In genomic region chr7:135713326-135713725, GRCm38 (mm10) we compare ENCODE assay signal across 9 mouse cellular contexts. TPM values are rescaled to one million over a fixed set of nuclear protein-coding genes. Genes with fewer than 3 reads are reported as not detected.
DNase-seq lines count a peak whose midpoint lies in the region; ATAC-seq and TF ChIP-seq lines count a peak whose summit lies in the region.
"Had no signal": no experiment of that assay in that cellular context is flagged by ENCODE, and none has a peak within 500 bp of the region (broad histone marks: within the 10 kb centered on the region; RNA-seq: fewer than 3 reads in every experiment).

No protein-coding gene starts in this region.

- peak overlapping the region; percentile 89 for H3K4me3 ChIP-seq in forebrain, embryonic 10.5 days
- no peak overlapping the region for H3K4me3 ChIP-seq in forebrain, postnatal 0 days (ENCODE audit: low read depth, low read length)
- H3K4me3 ChIP-seq in midbrain, embryonic 12.5 days: peak overlapping the region; percentile 87
- no peak overlapping the region for H3K4me3 ChIP-seq in midbrain, embryonic 15.5 days
- H3K4me3 ChIP-seq in intestine, postnatal 0 days (ENCODE audit: low read depth, low read length): no peak overlapping the region
- peak overlapping the region; percentile 90 for H3K4me3 ChIP-seq in stomach, embryonic 14.5 days (ENCODE audit: low read depth, low read length)

- peaks cover 38% of the 10 kb centered on the region for H3K4me1 ChIP-seq in forebrain, embryonic 10.5 days
- no peaks in the 10 kb centered on the region for H3K4me1 ChIP-seq in forebrain, postnatal 0 days (ENCODE audit: insufficient read depth)
- peaks cover 29% of the 10 kb centered on the region for H3K4me1 ChIP-seq in midbrain, embryonic 12.5 days
- H3K4me1 ChIP-seq in midbrain, embryonic 15.5 days: peaks cover 7% of the 10 kb centered on the region
- H3K4me1 ChIP-seq in intestine, postnatal 0 days (replicated peaks; ENCODE audit: control insufficient read depth, insufficient read depth, low read length): peaks cover 3% of the 10 kb centered on the region; the same call in 1 of the 2 replicates
- H3K4me1 ChIP-seq in stomach, embryonic 14.5 days (ENCODE audit: control insufficient read depth, insufficient read depth, low read length): peaks cover 13% of the 10 kb centered on the region

- no peak overlapping the region for H3K27ac ChIP-seq in forebrain, embryonic 10.5 days
- no peak overlapping the region for H3K27ac ChIP-seq in forebrain, postnatal 0 days (ENCODE audit: low read depth, low read length)
- H3K27ac ChIP-seq in midbrain, embryonic 12.5 days (replicated peaks): no peak overlapping the region
- no peak overlapping the region for H3K27ac ChIP-seq in midbrain, embryonic 15.5 days
- H3K27ac ChIP-seq in intestine, postnatal 0 days (ENCODE audit: low read depth, low read length): no peak overlapping the region
- no peak overlapping the region for H3K27ac ChIP-seq in stomach, embryonic 14.5 days (ENCODE audit: low read length)

- no peak overlapping the region for H3K4me2 ChIP-seq in forebrain, postnatal 0 days (ENCODE audit: low read depth)
- H3K4me2 ChIP-seq in midbrain, embryonic 12.5 days (replicated peaks): peak overlapping the region; percentile 81
- no peak overlapping the region for H3K4me2 ChIP-seq in midbrain, embryonic 15.5 days
- H3K4me2 ChIP-seq in intestine, postnatal 0 days (replicated peaks; ENCODE audit: low read depth): peak overlapping the region; percentile 83
- H3K4me2 ChIP-seq in stomach, embryonic 14.5 days (replicated peaks; ENCODE audit: low read depth, low read length): peak overlapping the region; percentile 55

- 86% methylated on average over 8 of the region's 8 CpGs for WGBS in forebrain, embryonic 10.5 days
- WGBS in forebrain, postnatal 0 days: 63% methylated on average over 8 of the region's 8 CpGs
- WGBS in midbrain, embryonic 12.5 days: 75% methylated on average over 8 of the region's 8 CpGs
- 68% methylated on average over 8 of the region's 8 CpGs for WGBS in midbrain, embryonic 15.5 days
- WGBS in intestine, postnatal 0 days: 74% methylated on average over 8 of the region's 8 CpGs
- 81% methylated on average over 8 of the region's 8 CpGs for WGBS in stomach, embryonic 14.5 days

- peaks cover 52% of the 10 kb centered on the region for H3K36me3 ChIP-seq in forebrain, embryonic 10.5 days (replicated peaks)
- no peaks in the 10 kb centered on the region for H3K36me3 ChIP-seq in forebrain, postnatal 0 days (ENCODE audit: insufficient read depth)
- peaks cover 21% of the 10 kb centered on the region; the same call in 1 of the 2 replicates for H3K36me3 ChIP-seq in midbrain, embryonic 12.5 days
- no peaks in the 10 kb centered on the region for H3K36me3 ChIP-seq in midbrain, embryonic 15.5 days (replicated peaks)
- 0 out of 2 replicates have a peak, but pooled peaks cover 7% of the 10 kb centered on the region for H3K36me3 ChIP-seq in intestine, postnatal 0 days (ENCODE audit: control insufficient read depth, insufficient read depth)
- peaks cover 19% of the 10 kb centered on the region; the same call in 1 of the 2 replicates for H3K36me3 ChIP-seq in stomach, embryonic 14.5 days (ENCODE audit: control insufficient read depth, insufficient read depth, low read length)

- no peak for TF ChIP-seq CTCF in forebrain, postnatal 0 days (IDR thresholded peaks at IDR 0.05; ENCODE audit: low read depth)
- TF ChIP-seq CTCF in intestine, postnatal 0 days (IDR thresholded peaks at IDR 0.05; ENCODE audit: low read depth): no peak

- no peak for DNase-seq in forebrain, embryonic 10.5 days (ENCODE audit: extremely low spot score, low spot score)
- no peak for DNase-seq in forebrain, postnatal 0 days
- no peak for DNase-seq in ovary, adult 18-20 months (ENCODE audit: low spot score)
- no peak for DNase-seq in urinary bladder, postnatal 36 days (ENCODE audit: low spot score in 2 of 2)
- DNase-seq: kidney, postnatal 4 days had no signal

- H3K9ac ChIP-seq in forebrain, postnatal 0 days: no peak overlapping the region
- H3K9ac ChIP-seq in midbrain, embryonic 12.5 days (replicated peaks): no peak overlapping the region
- H3K9ac ChIP-seq in midbrain, embryonic 15.5 days: no peak overlapping the region
- H3K9ac ChIP-seq in intestine, postnatal 0 days (ENCODE audit: low read depth, low read length): no peak overlapping the region
- no peak overlapping the region for H3K9ac ChIP-seq in stomach, embryonic 14.5 days (replicated peaks; ENCODE audit: low read depth, low read length)

- H3K27me3 ChIP-seq in forebrain, embryonic 10.5 days (ENCODE audit: poor library complexity, severe bottlenecking): no peaks in the 10 kb centered on the region
- H3K27me3 ChIP-seq in forebrain, postnatal 0 days (ENCODE audit: insufficient read depth, low read length): no peaks in the 10 kb centered on the region
- no peaks in the 10 kb centered on the region for H3K27me3 ChIP-seq in midbrain, embryonic 12.5 days
- H3K27me3 ChIP-seq in midbrain, embryonic 15.5 days (replicated peaks): no peaks in the 10 kb centered on the region; the same call in 1 of the 2 replicates
- H3K27me3 ChIP-seq in intestine, postnatal 0 days (replicated peaks; ENCODE audit: control insufficient read depth, insufficient read depth, low read length): no peaks in the 10 kb centered on the region
- H3K27me3 ChIP-seq in stomach, embryonic 14.5 days (ENCODE audit: control insufficient read depth, insufficient read depth, low read length): no peaks in the 10 kb centered on the region

- H3K9me3 ChIP-seq in forebrain, embryonic 10.5 days: no peaks in the 10 kb centered on the region
- no peaks in the 10 kb centered on the region for H3K9me3 ChIP-seq in forebrain, postnatal 0 days (ENCODE audit: low read length)
- H3K9me3 ChIP-seq in midbrain, embryonic 12.5 days: no peaks in the 10 kb centered on the region
- H3K9me3 ChIP-seq in midbrain, embryonic 15.5 days: no peaks in the 10 kb centered on the region
- no peaks in the 10 kb centered on the region for H3K9me3 ChIP-seq in intestine, postnatal 0 days (ENCODE audit: control insufficient read depth)
- no peaks in the 10 kb centered on the region for H3K9me3 ChIP-seq in stomach, embryonic 14.5 days (ENCODE audit: control insufficient read depth, low read depth, low read length)

- no peak for ATAC-seq in forebrain, postnatal 0 days
- no peak for ATAC-seq in midbrain, embryonic 12.5 days (ENCODE audit: low FRiP score, low read depth)
- no peak for ATAC-seq in midbrain, embryonic 15.5 days (replicated peaks)
- ATAC-seq in intestine, postnatal 0 days: no peak
- no peak for ATAC-seq in stomach, embryonic 14.5 days (ENCODE audit: insufficient number of reproducible peaks, insufficient read depth, low FRiP score, low read depth)

RNA-seq across cellular contexts. Expression of gene Mki67, which starts 2.8 kb away (rescaled TPM):
- 50.9 and 53.4 TPM in 2 replicates for polyA plus RNA-seq in forebrain, embryonic 10.5 days (2016; fragmentation: Nextera tagmentation; extraction: Ambion mirVana)
- total RNA-seq in forebrain, postnatal 0 days (2014; rRNA removed): 9.2 and 15.8 TPM in 2 replicates
- polyA plus RNA-seq in forebrain, postnatal 0 days (2015; fragmentation: Nextera tagmentation; extraction: Ambion mirVana): 2.4 and 4.0 TPM in 2 replicates
- 50.9 and 54.9 TPM in 2 replicates for polyA plus RNA-seq in midbrain, embryonic 12.5 days (2016; fragmentation: Nextera tagmentation; extraction: Ambion mirVana)
- 6.0 and 6.5 TPM in 2 replicates for polyA plus RNA-seq in midbrain, embryonic 15.5 days (2015; fragmentation: Nextera tagmentation; extraction: Ambion mirVana)
- polyA plus RNA-seq in intestine, postnatal 0 days (2015; fragmentation: Nextera tagmentation; extraction: Ambion mirVana): 8.7 and 9.0 TPM in 2 replicates
- polyA plus RNA-seq in stomach, embryonic 14.5 days (2014; fragmentation: Nextera tagmentation; extraction: Ambion mirVana): 65.8 and 66.4 TPM in 2 replicates

Comparison
In these comparisons a context has a peak if more than half of its experiments do, and no peak if none do; other contexts are left out.
1. H3K4me3 ChIP-seq: peak in forebrain, embryonic 10.5 days (single experiment), midbrain, embryonic 12.5 days (single experiment) and stomach, embryonic 14.5 days (single experiment); none in forebrain, postnatal 0 days (single experiment), midbrain, embryonic 15.5 days (single experiment) and intestine, postnatal 0 days (single experiment).
2. H3K4me2 ChIP-seq: peak in midbrain, embryonic 12.5 days (single experiment), intestine, postnatal 0 days (single experiment) and stomach, embryonic 14.5 days (single experiment); none in forebrain, postnatal 0 days (single experiment) and midbrain, embryonic 15.5 days (single experiment).